Mouse (Mus musculus): ENCODE data around the gene Efs. TPM values are rescaled to one million over a fixed set of nuclear protein-coding genes. Genes with fewer than 3 reads are reported as not detected.

Efs gene
- polyA plus RNA-seq, 1 experiment, result 25.0 TPM

DNA sequence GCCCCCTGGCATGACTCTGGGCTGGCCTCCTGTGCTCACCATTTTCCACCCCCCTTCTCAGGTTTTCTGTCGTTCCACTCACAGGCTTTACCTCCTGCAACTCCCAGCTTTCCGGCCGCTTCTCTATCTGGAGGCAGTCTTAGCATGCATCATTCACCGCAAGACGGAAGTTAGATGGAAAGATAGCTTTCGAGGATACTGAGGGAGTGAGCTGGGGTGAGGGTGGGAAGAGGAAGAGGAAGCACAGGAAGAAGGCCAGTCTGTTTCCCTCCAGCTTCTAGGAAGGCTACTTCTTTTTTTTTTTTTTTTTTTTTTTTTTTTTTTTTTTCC is 10.9 kb upstream of the Efs start:
- H3K4me3 ChIP-seq (ENCODE audit: control insufficient read depth, insufficient read depth, low read length), result no peak overlapping the region
- no peak for TF ChIP-seq CTCF (IDR thresholded peaks at IDR 0.05; ENCODE audit: borderline replicate concordance, control insufficient read depth, extremely low read depth, insufficient read depth, low read length, poor library complexity)
- TF ChIP-seq POLR2A (IDR thresholded peaks at IDR 0.05; ENCODE audit: control insufficient read depth, extremely low read depth, insufficient read depth, low read length, poor library complexity), result no peak
- 29% methylated on average over 6 of the region's 6 CpGs for WGBS
- no peaks in the 10 kb centered on the region for H3K27me3 ChIP-seq (ENCODE audit: control insufficient read depth, insufficient read depth, low read length)
- peaks cover 9% of the 10 kb centered on the region; the same call in 1 of the 2 replicates for H3K4me1 ChIP-seq (replicated peaks; ENCODE audit: control insufficient read depth, insufficient read depth, low read length)
- no peak for DNase-seq
- H3K36me3 ChIP-seq (ENCODE audit: control insufficient read depth, insufficient read depth, low read length), result no peaks in the 10 kb centered on the region
- H3K27ac ChIP-seq (ENCODE audit: control insufficient read depth, insufficient read depth, low read length), result no peak overlapping the region

DNA sequence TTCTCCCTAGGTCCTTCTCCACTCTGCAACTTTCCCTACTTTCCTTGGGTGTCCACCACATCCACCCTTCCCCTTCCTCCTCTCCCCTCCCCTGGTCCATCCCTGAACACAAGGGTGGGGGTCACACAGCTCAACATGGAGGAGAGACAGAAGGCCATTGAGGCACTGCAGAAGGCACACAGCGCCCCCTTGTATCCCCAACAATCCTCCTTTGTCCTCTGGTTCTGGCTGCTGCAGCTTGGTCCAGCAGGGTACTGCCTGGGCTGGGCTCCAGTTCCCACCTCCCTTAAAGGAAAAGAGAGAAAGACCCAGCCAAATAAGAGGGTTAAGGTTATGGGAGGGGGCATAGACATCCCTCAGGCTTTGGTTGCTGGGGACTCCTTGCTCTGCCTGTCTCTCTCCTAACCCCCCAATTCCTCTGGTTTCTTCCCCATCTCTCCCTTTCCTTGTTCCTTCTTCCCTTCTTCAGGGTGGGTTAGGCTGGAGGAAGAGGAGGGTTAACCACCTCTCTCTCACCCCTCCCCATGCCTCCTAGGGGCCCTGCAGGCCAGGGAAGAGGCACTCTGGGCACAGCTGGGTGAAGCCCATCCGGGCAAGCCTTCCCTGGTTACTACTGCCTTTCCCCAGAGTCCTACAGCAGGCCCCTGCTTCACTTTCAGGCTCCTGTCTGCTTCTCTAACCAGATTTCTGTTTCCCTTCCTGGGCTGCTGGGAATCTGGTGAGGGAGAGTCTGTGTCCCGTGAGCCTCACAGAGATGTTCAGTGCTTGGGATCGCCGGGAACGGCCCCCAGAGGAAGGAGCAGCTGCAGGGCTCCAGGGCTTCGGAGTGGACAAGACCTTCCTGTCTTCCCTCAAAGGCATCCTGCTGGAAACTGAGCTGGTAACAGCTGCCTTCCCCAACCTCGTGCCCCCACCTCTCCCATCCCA is 10.2 kb upstream of the Efs start, which contains the start of gene Cmtm5:
Gene Cmtm5, plus strand, starts transcription at position 358 of the 927 bp plus-strand sequence.
- 49% methylated on average over 8 of the region's 8 CpGs for WGBS
- H3K4me3 ChIP-seq (ENCODE audit: control insufficient read depth, insufficient read depth, low read length), result no peak within 1 kb of the TSS
- H3K4me1 ChIP-seq (replicated peaks; ENCODE audit: control insufficient read depth, insufficient read depth, low read length), result peaks cover 3% of the 10 kb centered on the region; the same call in 1 of the 2 replicates
- TF ChIP-seq POLR2A (IDR thresholded peaks at IDR 0.05; ENCODE audit: control insufficient read depth, extremely low read depth, insufficient read depth, low read length, poor library complexity) (no peak), CTCF (IDR thresholded peaks at IDR 0.05; ENCODE audit: borderline replicate concordance, control insufficient read depth, extremely low read depth, insufficient read depth, low read length, poor library complexity) (no peak)
- H3K36me3 ChIP-seq (ENCODE audit: control insufficient read depth, insufficient read depth, low read length), result no peaks in the 10 kb centered on the region
- H3K27me3 ChIP-seq (ENCODE audit: control insufficient read depth, insufficient read depth, low read length), result no peaks in the 10 kb centered on the region
- no peak within 1 kb of the TSS for H3K27ac ChIP-seq (ENCODE audit: control insufficient read depth, insufficient read depth, low read length)
- DNase-seq, result no peak

DNA sequence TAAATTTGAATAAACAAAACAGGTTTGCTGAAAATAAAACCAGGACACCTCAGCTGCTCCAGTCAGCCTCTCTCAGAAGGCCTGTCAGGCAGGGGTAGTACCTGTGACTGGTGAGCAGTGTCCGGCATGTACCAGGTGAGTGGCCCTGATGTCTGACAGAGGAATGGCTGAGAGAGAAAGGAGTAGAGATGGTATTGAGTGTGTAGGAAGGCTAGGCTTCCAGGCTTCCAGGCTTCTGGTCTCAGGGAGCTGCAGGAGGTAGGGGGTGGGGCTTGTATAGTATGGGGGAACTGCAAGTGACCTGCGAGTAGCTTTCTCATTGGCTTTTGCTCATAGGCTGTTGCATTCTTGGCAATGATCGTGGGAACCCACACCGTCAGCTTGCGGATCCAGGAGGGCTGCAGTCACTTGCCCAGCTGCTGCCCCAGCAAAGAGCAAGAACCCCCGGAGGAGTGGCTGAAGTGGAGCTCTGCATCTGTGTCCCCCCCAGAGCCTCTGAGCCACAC is 6.8 kb upstream of the Efs start, which contains the start of gene Il25:
Gene Il25, plus strand, starts transcription at position 51 of the 506 bp plus-strand sequence.
- no peaks in the 10 kb centered on the region for H3K36me3 ChIP-seq (ENCODE audit: control insufficient read depth, insufficient read depth, low read length)
- no peaks in the 10 kb centered on the region for H3K27me3 ChIP-seq (ENCODE audit: control insufficient read depth, insufficient read depth, low read length)
- no peak within 1 kb of the TSS for H3K4me3 ChIP-seq (ENCODE audit: control insufficient read depth, insufficient read depth, low read length)
- DNase-seq, result no peak
- WGBS, result 84% methylated on average over 6 of the region's 6 CpGs
- no peaks in the 10 kb centered on the region for H3K4me1 ChIP-seq (replicated peaks; ENCODE audit: control insufficient read depth, insufficient read depth, low read length)
- H3K27ac ChIP-seq (ENCODE audit: control insufficient read depth, insufficient read depth, low read length), result no peak within 1 kb of the TSS
- TF ChIP-seq POLR2A (IDR thresholded peaks at IDR 0.05; ENCODE audit: control insufficient read depth, extremely low read depth, insufficient read depth, low read length, poor library complexity) (no peak), CTCF (IDR thresholded peaks at IDR 0.05; ENCODE audit: borderline replicate concordance, control insufficient read depth, extremely low read depth, insufficient read depth, low read length, poor library complexity) (no peak)

DNA sequence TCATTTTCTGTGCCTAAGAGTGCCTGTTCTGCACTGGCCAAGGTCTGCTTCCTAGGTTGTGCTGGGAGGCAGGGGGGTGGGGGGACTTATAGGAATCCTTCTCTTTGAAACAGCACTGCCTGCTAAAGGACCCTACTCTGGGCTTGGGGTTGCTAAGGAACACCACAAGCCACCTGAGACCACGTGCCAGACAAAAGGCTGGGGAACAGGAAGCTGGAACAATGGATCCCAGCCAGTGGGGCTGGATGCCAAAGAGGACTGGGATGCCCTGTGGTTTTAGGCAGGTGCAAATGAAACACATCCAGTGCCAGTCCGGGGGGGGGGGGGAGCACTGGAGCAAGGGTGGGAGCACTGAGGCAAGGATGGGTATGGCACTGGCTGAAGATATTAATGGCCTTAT is 4.5 kb upstream of the Efs start:
- H3K27ac ChIP-seq (ENCODE audit: control insufficient read depth, insufficient read depth, low read length), result no peak overlapping the region

DNA sequence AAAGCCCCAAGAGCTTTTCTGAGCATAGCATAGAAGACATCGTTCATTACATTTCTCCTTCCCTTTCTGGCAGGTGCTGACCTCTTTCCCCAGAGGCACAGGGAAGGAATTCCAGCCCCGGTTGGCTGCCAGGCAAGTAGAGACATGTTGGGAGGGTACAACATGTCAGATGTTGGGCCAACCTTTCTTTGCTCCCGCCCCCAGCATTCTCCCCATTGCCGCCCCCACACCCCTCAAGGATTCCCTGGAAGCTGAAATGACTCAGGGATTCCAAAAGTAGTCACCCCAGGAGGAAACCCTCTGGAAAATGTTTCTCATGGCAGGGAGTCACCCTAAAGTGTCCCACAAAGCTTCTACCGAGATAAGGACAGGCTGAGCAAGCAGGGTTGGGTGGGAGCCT is 3.9 kb upstream of the Efs start:
- TF ChIP-seq CTCF (IDR thresholded peaks at IDR 0.05; ENCODE audit: borderline replicate concordance, control insufficient read depth, extremely low read depth, insufficient read depth, low read length, poor library complexity), result no peak
- no peak for TF ChIP-seq POLR2A (IDR thresholded peaks at IDR 0.05; ENCODE audit: control insufficient read depth, extremely low read depth, insufficient read depth, low read length, poor library complexity)
- no peaks in the 10 kb centered on the region for H3K4me1 ChIP-seq (replicated peaks; ENCODE audit: control insufficient read depth, insufficient read depth, low read length)

More for the DNA sequence above, 4.5 kb upstream of the Efs start:
- TF ChIP-seq CTCF (IDR thresholded peaks at IDR 0.05; ENCODE audit: borderline replicate concordance, control insufficient read depth, extremely low read depth, insufficient read depth, low read length, poor library complexity) (no peak), POLR2A (IDR thresholded peaks at IDR 0.05; ENCODE audit: control insufficient read depth, extremely low read depth, insufficient read depth, low read length, poor library complexity) (no peak)
- no peak for DNase-seq
- peaks cover 8% of the 10 kb centered on the region for H3K27me3 ChIP-seq (ENCODE audit: control insufficient read depth, insufficient read depth, low read length)
- 27% methylated on average over 2 of the region's 2 CpGs for WGBS
- no peak overlapping the region for H3K4me3 ChIP-seq (ENCODE audit: control insufficient read depth, insufficient read depth, low read length)
- H3K4me1 ChIP-seq (replicated peaks; ENCODE audit: control insufficient read depth, insufficient read depth, low read length), result no peaks in the 10 kb centered on the region
- H3K36me3 ChIP-seq (ENCODE audit: control insufficient read depth, insufficient read depth, low read length), result no peaks in the 10 kb centered on the region

DNA sequence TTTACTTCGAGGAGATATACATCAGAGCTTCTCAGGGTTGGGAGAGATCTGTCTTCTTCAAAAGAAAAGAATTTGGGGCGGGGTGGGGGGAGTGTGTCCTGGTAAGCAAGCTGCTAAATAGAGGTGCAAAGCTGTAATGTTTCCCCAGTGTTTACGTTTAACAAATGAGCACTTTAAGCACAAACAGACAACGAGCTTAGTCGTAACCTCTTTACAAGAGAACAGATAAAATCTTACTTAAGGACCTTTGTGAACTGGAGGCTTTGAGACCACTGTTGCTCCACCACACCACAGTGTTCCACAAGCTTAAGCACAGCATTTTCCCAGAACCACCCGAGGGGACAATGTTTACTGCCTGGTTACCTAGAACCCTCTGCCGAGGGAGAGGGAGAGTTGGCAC is 1.4 kb upstream of the Efs start:
- TF ChIP-seq CTCF (IDR thresholded peaks at IDR 0.05; ENCODE audit: borderline replicate concordance, control insufficient read depth, extremely low read depth, insufficient read depth, low read length, poor library complexity), result no peak
- Histone ChIP-seq H3K27ac (ENCODE audit: control insufficient read depth, insufficient read depth, low read length) (no peak overlapping the region), H3K4me1 (replicated peaks; ENCODE audit: control insufficient read depth, insufficient read depth, low read length) (no peaks in the 10 kb centered on the region), H3K4me3 (ENCODE audit: control insufficient read depth, insufficient read depth, low read length) (no peak overlapping the region), H3K27me3 (ENCODE audit: control insufficient read depth, insufficient read depth, low read length) (peaks cover 10% of the 10 kb centered on the region), H3K36me3 (ENCODE audit: control insufficient read depth, insufficient read depth, low read length) (no peaks in the 10 kb centered on the region)
- 41% methylated on average over 7 of the region's 7 CpGs for WGBS
- DNase-seq, result no peak

More for the DNA sequence above, 3.9 kb upstream of the Efs start:
- H3K27me3 ChIP-seq (ENCODE audit: control insufficient read depth, insufficient read depth, low read length), result peaks cover 10% of the 10 kb centered on the region
- no peak for DNase-seq
- H3K27ac ChIP-seq (ENCODE audit: control insufficient read depth, insufficient read depth, low read length), result no peak overlapping the region
- WGBS, result 83% methylated on average over 5 of the region's 5 CpGs
- no peak overlapping the region for H3K4me3 ChIP-seq (ENCODE audit: control insufficient read depth, insufficient read depth, low read length)
- H3K36me3 ChIP-seq (ENCODE audit: control insufficient read depth, insufficient read depth, low read length), result no peaks in the 10 kb centered on the region
